Mouse (Mus musculus) cortical plate, adult 2 months (tissue): ENCODE measurements around the gene Nras. TPM values are rescaled to one million over a fixed set of nuclear protein-coding genes. Genes with fewer than 3 reads are reported as not detected.
A peak's percentile ranks its signal among the peaks of the same experiment; 100 is the strongest.

Experiments used
- H3K27ac ChIP-seq: fragments of 200-500 bp; 2 replicates; pipeline ENCODE4 v1.5.1; 2012; ENCODE audit warnings: low read length, control low read depth, inconsistent platforms; ENCODE audit not compliant: insufficient read depth
- H3K4me1 ChIP-seq: fragments of 200-500 bp; 2 replicates; pipeline ENCODE4 v1.6.1; 2011; ENCODE audit warnings: low read length; ENCODE audit not compliant: control insufficient read depth, insufficient read depth
- H3K4me3 ChIP-seq: fragments of 200-500 bp; 2 replicates; pipeline ENCODE4 v1.5.1; 2011; ENCODE audit warnings: mild to moderate bottlenecking, low read length, control low read depth; ENCODE audit not compliant: insufficient read depth
- CTCF ChIP-seq: fragments of 200-500 bp; IDR thresholded peaks from 2 replicates; pipeline ENCODE4 v1.5.1; 2011; ENCODE audit warnings: mild to moderate bottlenecking, control low read depth, low read length; ENCODE audit not compliant: insufficient read depth; ENCODE audit errors: extremely low read depth
- POLR2A ChIP-seq: fragments of 200-500 bp; IDR thresholded peaks from 2 replicates; pipeline ENCODE4 v1.6.1; 2011; ENCODE audit warnings: mild to moderate bottlenecking, low read length, control low read depth; ENCODE audit not compliant: insufficient read depth; ENCODE audit errors: extremely low read depth
- polyA plus RNA-seq: library from polyadenylated mRNA; depleted of rRNA; stranded (reverse); fragments of >200 nt; gene quantifications from 2 replicates; pipeline ENCODE4 v1.2.3, GENCODE M21; 2012; rRNA removed

The Nras gene
- polyA plus RNA-seq, result 32.6 and 35.1 TPM in 2 replicates

DNA sequence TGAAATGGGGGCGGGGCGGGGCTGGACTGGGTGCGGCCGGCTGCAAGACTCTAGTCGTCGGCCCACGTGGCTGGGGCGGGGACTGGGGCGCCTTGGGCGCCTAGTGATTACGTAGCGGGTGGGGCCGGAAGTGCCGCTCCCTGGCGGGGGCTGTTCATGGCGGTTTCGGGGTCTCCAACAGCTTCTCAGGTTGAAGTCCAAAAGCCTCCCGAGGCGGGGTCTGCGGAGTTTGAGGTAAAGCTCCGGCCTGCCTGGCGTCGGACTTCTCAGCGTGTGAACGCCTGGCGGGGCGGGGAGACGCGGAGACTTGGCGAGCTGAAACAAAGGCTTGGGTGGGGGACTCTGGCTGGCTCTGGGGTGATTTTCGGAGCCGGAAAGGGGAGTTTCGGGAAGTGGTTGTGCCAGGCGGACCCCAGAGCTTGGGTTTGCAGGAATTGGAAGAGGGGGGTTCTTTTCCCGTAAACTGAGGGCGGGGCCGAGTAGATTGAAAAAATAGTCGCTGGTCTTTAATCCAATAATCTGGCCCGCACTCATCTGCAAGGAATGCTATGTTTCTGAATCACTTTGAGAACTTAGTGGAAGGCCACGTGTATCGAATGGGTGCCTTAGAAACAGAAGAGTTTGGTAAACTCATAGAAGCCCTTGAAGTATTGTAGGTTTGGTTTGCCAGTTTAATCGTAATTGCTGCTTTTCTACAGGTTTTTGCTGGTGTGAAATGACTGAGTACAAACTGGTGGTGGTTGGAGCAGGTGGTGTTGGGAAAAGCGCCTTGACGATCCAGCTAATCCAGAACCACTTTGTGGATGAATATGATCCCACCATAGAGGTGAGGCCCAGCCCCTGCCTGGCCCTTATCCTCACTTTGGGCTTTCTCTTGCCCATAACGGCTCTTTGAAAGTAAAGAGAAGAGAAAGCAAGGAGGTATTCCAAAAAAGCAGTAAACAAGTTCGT, at the start of gene Nras:
TSS of gene Nras (plus strand) at position 79 of the 951 bp plus-strand sequence.
- Histone ChIP-seq H3K27ac (no peak within 1 kb of the TSS), H3K4me1 (peaks cover 1% of the 10 kb centered on the region; the same call in 1 of the 2 replicates), H3K4me3 (peak within 1 kb of the TSS; percentile 87)
- peak; percentile 52; the same call in 1 of the 2 replicates for TF ChIP-seq POLR2A
- no peak for TF ChIP-seq CTCF

DNA sequence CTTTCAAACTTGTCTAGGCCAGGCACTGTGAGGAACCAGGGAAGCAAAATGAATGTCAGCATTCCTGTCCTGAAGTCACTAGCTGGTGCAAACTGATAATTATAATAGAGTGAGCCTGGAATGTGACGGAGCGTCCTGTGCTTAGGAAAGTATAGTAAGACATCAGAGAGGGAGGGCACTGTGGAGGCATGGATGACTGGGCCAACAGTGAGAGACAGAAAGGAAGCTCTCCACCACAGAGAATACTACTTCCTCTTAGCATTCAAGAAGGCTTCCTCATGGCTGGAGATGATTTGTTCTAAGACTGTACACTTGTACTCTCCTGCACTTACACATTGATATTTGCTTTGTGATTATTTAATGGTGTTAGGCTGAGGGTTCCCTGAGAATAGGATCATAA, 40.7 kb upstream of the Nras start:
- Histone ChIP-seq H3K27ac (no peak overlapping the region), H3K4me3 (no peak overlapping the region), H3K4me1 (no peaks in the 10 kb centered on the region)
- TF ChIP-seq CTCF, result no peak
- TF ChIP-seq POLR2A, result no peak

GRCm38 (mm10) chr3:103019462-103019861, 38.6 kb upstream of the Nras start:
- Histone ChIP-seq H3K4me3 (no peak overlapping the region), H3K27ac (no peak overlapping the region)
- TF ChIP-seq POLR2A, result no peak
- TF ChIP-seq CTCF, result no peak

DNA sequence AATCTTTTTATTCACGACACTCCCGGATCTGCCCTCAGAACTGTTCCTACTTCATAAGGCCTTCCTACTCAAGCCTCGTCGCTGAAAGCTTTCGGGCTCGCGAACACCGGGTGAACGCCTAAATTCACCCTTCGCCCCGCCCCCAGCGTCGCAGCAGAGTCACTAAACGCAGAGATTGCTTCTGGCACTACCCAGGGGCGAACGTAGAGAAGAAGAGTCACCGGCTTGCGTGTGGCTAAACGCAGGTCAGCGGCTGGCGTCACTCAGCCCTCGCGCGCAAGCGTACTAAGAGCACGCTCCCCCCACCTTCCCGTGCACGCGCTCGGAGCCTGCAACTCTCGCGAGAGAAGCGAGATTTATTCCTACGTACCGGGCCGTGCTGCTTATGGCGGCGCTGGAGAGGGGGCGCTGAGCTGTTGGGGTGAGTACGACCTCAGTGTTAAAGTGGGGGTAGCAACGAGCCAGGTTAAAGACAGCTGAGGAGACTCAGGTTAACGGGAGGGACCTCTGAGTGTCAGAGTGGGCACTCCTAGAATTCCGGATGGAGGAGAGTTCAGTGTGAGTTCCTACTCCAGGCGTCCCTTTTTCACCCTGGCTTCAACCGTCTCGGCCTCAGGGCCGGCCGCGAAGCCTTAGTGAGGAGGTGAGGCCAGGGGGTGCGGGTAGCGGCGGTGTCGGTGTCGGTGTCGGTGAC, 37.7 kb upstream of the Nras start, which contains the start of gene Csde1:
TSS of gene Csde1 (plus strand) at position 178 of the 694 bp plus-strand sequence.
- H3K4me1 ChIP-seq, result no peaks in the 10 kb centered on the region
- peak within 1 kb of the TSS; percentile 93 for H3K27ac ChIP-seq
- H3K4me3 ChIP-seq, result peak within 1 kb of the TSS; percentile 78
- TF ChIP-seq POLR2A, result peak; percentile 93
- TF ChIP-seq CTCF, result no peak

More at GRCm38 (mm10) chr3:103019462-103019861, 38.6 kb upstream of the Nras start:
- H3K4me1 ChIP-seq, result no peaks in the 10 kb centered on the region

DNA sequence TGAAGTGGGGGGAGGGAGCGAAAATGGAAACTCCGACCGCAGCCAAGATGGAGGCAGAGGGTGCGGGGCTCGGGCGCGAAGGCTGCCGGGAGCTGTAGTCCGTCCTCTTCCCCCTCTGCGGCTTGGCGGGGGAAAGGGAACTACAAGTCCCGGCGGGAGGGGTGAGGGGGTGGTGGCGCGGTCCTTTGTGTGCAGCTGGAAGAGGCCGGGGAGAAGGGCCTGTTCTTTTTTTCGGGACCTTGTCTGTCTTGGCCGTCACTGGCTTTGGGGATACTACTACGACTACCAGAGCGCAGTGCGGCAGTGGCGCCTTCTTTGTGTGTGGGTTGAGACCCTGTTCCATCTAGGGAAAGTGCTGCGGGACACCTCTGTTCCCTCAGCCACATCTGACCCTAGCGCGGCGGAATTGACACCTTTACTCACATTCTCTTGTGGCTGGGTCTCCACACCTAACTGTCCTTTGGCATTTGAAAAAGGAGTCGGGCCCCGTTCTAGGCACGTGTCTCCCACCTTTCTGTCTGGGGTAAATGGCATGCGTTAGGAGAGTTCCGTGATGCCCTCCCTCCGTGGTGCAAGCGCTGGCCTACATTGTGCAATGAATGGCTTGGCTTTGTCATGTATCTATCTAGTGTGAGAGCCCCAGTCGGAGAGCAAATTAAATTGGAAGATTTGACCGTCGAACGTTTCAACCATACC, 37.0 kb upstream of the Nras start:
- peak overlapping the region; percentile 93 for H3K27ac ChIP-seq
- peak overlapping the region; percentile 78 for H3K4me3 ChIP-seq
- no peaks in the 10 kb centered on the region for H3K4me1 ChIP-seq
- TF ChIP-seq POLR2A (0 out of 2 replicates have a peak, but pooled peaks have one; percentile 24), CTCF (no peak)

DNA sequence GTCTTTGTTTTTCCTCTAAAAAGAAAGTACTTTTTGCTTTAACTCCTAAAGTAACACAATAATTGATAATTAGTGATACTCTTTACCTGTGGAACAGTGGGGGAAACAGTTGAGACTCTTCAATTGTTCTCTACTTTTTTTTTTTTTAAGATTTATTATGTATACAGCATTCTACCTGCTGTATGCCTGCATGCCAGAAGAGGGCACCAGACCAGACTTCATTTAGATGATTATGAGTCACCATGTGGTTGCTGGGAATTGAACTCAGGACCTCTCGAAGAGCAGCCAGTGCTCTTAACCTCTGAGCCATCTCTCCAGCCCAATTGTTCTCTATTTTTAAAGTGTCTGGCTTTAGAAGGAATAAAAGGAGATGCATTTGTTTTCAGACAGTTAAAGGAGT, 31.9 kb upstream of the Nras start:
- peaks cover 2% of the 10 kb centered on the region; the same call in 1 of the 2 replicates for H3K4me1 ChIP-seq
- H3K27ac ChIP-seq, result no peak overlapping the region
- no peak overlapping the region for H3K4me3 ChIP-seq
- no peak for TF ChIP-seq POLR2A
- TF ChIP-seq CTCF, result no peak

DNA sequence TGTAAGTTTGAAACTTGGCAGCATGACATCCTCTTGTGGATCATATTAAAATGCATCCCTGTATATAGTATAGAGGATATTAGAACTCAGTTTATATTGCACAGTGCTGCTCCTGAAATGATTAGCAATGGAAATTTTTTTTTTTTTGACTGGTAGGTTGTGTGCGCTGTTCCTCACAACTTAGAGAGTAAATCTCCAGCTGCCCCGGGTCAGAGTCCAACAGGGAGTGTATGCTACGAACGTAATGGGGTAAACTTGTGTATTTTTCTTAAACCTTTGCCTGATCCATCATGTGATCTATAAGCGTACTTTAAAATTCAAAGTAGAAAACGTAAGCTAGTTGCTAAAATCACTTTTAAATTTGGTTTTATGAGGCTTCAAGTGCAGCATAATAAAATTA, 17.8 kb upstream of the Nras start:
- no peak overlapping the region for H3K27ac ChIP-seq
- H3K4me1 ChIP-seq, result no peaks in the 10 kb centered on the region
- TF ChIP-seq CTCF (no peak), POLR2A (no peak)
- H3K4me3 ChIP-seq, result no peak overlapping the region

- TF ChIP-seq CTCF (no peak), POLR2A (no peak)
- Histone ChIP-seq H3K4me3 (no peak overlapping the region), H3K27ac (no peak overlapping the region), H3K4me1 (no peaks in the 10 kb centered on the region)
These were observed 17.2 kb upstream of the Nras start for GRCm38 (mm10) chr3:103040861-103041379.

GRCm38 (mm10) chr3:103056016-103056595, 2.0 kb upstream of the Nras start:
- H3K4me1 ChIP-seq, result peaks cover 1% of the 10 kb centered on the region; the same call in 1 of the 2 replicates
- TF ChIP-seq POLR2A (no peak), CTCF (no peak)
- H3K4me3 ChIP-seq, result no peak overlapping the region
- H3K27ac ChIP-seq, result no peak overlapping the region
